Mouse (Mus musculus) ZHBTc4 (cell line): ENCODE results near the gene Stpg4.

Source experiments
- DNase-seq: peaks from one replicate; pipeline ENCODE4 v3.0.0-alpha.2; 2011; ENCODE audit warnings: low read depth, low spot score

The Stpg4 gene

GRCm38 (mm10) chr17:87446767-87447611, 19.4 kb upstream of the Stpg4 start, which contains the start of gene Calm2:
TSS of gene Calm2 (minus strand) at chr17:87446935.
- peak; percentile 98 for DNase-seq

DNA sequence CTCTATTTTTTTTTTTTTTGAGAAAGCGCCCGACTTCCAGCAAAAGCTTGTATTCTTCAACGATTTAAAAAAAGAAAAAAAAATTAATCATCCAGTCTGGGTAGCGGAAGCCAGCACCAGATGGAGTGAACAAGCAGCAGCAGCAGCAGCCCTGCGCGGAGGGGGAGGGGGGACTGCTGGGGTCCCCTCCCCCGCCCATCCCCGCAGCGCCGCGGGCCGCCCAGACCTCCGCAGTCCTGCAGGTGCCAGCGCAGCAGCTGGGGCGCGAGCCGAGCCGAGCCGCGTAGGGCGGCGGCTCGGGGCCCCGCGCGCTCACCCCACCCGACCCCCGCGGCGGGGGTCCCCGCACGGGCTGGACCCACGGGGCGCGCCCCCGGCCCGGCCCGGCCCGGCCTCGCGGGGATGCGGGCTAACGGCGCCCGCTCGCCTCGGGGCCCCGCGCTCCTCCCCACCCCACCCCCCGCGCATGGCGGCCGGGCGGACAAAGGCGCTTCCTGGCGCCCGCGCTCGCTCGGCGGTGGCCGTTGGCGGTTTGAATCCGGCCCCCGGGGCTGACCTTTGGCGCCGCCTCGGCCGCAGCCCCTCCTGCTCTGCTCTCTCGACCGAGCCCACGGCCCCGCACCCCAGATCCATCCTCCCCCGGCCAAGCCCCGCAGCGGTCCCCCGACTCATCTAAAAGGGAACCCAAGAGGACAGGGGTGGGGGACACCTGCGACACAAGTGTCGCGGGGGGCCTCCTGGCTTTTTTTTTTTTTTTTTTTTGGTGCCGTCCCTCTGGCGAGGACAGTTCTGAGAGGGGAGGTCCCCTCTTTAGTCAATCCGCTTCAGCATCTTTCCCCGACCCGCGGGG, 18.6 kb upstream of the Stpg4 start:
- peak; percentile 86 for DNase-seq

DNA sequence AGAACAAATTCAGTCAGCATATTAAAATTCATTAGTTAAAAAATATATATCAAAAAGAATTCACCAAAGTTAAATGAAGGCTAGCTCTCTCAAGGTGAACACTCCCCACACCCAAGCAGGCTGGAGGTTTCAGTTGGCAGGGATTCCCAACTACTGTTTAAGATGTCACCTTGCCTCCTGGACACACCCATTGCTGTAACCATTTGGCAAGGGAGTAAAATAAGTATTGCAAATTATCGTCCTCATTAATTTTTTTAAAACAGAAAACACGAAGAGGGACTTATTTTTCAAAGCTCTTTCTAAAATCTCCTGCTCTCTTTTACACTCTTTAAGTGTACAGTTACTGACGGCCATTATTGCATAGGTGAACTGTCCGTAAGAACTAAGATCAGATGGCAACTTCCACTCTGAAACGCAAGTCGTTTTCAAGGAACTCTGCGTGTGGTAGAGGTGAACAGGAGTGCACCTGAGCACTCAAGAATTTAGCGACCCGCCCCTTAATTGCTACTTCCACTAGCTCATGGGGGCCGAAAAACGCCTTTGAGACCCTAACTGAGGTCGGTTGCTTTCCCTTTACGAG, 17.9 kb upstream of the Stpg4 start:
- peak; percentile 55 for DNase-seq

GRCm38 (mm10) chr17:87444763-87445162, 17.2 kb upstream of the Stpg4 start:
- DNase-seq, result no peak

- DNase-seq, result no peak
Measured at GRCm38 (mm10) chr17:87441537-87441936, 14.0 kb upstream of the Stpg4 start.

- DNase-seq, result no peak
Measured at GRCm38 (mm10) chr17:87439441-87439840, 11.9 kb upstream of the Stpg4 start.

DNA sequence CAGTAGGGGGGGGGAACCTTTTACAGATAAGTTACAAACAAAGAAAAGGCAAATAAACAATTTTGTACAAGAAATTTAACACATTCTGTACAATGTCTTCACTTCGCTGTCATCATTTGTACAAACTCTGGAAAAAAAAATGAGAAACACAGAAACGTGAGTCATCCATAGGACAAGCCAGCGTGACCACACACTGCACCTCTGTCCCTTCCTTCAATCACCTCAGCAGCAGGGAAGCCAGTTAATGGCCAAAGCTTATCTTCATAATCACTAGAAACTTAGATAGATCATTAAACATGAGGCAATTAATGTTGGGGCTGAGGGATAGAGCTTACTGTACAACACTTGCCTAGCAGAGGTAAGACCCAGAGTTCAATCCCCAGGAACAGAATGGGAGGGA, 6.4 kb upstream of the Stpg4 start:
- DNase-seq, result no peak

GRCm38 (mm10) chr17:87432743-87433142, 5.2 kb upstream of the Stpg4 start:
- DNase-seq, result no peak

GRCm38 (mm10) chr17:87432314-87432713, 4.8 kb upstream of the Stpg4 start:
- no peak for DNase-seq

DNA sequence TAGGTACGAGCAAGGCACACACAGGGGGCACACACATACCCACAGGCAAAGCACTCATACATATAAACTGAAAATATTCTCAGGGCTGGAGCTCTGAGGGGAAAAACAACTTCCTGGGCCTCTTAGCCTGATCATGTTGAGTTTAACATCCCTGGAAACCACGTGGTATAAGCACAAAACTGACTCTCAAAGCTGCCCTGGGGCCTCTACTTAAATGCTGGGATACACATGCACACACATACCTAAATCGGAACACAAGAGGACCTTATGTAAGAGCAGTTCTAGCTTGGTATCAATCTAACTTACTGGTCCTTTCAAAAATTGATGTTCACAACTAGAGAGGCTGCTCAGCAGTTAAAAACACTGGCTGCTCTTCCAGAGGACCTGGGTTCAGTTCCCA, 1.9 kb upstream of the Stpg4 start:
- DNase-seq, result no peak

- no peak for DNase-seq
Measured at GRCm38 (mm10) chr17:87418082-87418481, 9.5 kb downstream of the Stpg4 start.

DNA sequence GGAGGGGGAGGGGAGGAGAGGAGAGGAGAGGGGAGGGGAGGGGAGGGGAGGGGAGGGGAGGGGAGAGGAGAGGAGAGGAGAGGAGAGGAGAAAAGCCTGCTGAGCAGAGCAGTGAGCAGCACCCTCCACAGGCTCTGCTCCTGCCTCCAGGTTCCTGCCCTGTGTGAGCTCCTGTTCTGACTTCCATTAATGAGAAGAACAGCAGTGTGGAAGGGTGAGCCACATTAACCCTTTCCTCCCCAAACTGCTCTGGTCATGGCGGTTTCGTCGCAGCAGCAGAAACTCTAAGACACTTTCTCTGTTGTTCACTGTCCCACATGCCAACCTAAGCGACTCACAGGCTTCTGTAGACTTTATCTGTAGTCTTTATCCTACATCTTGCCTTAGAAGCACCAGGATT, 20.9 kb downstream of the Stpg4 start:
- peak; percentile 70 for DNase-seq

DNA sequence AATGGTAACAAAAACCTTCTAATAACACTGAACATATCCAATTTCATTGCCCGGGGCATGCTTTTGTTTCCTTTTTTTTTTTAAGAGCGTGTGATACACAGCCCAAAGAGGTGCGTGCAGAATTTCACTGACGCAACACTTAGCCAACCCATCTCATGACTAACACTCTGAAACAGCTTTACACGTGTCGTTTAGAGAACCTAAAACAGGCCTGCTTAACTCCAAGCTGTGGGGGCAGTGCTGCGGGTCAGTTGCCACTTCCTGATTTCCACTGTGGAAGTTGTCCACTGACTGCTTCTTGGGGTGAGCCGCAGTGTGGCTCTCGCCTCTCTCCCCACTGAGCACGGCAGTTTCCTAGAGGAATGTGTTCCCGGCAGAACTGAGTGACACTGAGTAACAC, 22.0 kb downstream of the Stpg4 start:
- peak; percentile 48 for DNase-seq

DNA sequence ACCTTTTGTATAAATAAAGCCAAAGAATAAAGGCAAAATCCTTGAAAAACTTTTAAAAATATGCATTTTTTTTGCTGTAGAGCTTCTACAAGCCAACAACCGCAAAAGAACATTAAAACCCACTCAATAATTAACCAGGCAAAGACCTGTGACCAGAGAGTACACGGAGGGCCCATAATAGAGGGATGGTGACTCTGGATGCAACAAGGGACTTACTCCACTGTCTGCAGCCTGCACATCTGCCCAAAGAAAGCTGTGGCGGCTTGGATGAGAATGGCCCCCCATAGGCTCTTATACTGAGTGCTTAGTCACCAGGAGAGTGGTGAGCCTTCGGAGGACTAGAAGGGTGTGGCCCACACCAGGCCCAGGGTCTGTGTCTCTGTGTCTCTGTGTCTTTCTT, 24.1 kb downstream of the Stpg4 start:
- DNase-seq, result no peak

- no peak for DNase-seq
Measured at GRCm38 (mm10) chr17:87402444-87402843, 25.1 kb downstream of the Stpg4 start.

- DNase-seq, result no peak
Measured at GRCm38 (mm10) chr17:87397088-87397487, 30.5 kb downstream of the Stpg4 start.

DNA sequence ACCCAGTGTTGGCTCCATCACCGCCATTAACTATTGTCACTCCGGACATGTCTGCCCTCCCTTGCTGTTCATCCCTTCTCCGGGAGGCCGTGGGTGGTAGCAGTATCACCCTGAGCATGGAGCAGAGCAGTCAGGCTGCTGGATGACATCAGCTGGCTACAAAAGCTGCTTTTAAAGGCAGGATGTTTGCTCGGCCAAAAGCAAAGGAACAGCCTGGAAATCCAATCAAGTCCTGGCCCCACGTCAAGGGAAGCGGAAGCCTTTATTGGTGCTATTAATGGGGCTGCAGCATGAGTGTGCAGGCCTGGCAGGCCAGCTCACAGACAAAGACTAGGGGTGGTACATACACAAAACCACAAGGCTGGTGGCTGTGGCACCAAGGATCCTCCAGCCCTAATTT, 36.3 kb downstream of the Stpg4 start:
- no peak for DNase-seq

- no peak for DNase-seq
Measured at GRCm38 (mm10) chr17:87387068-87387467, 40.5 kb downstream of the Stpg4 start.

GRCm38 (mm10) chr17:87385835-87386234, 41.7 kb downstream of the Stpg4 start:
- no peak for DNase-seq

GRCm38 (mm10) chr17:87380681-87381080, 46.9 kb downstream of the Stpg4 start:
- no peak for DNase-seq

DNA sequence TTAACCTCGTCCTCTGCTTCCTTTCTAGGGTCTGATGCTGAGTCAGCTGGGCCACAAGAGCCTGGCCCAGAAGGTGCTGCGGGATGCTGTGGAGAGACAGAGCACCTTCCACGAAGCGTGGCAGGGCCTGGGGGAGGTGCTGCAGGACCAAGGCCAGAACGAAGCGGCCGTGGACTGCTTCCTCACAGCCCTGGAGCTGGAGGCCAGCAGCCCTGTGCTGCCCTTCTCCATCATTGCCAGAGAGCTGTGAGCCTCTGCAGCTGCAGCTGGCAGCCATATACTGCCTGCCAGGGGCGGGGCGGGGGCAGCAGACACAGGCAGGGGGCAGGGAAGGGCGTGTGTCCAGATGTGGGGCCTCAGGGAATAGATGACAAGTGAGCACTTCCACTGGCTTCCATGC, 47.7 kb downstream of the Stpg4 start:
- no peak for DNase-seq

- no peak for DNase-seq
Measured at GRCm38 (mm10) chr17:87379160-87379624, 48.3 kb downstream of the Stpg4 start.
